Mouse (Mus musculus): ENCODE results near the gene Zfp985. TPM values are rescaled to one million over a fixed set of nuclear protein-coding genes. Genes with fewer than 3 reads are reported as not detected.
"Not testable (repeated sequence)": the region's sequence is repeated elsewhere in the genome, so short reads cannot be mapped to it uniquely, and the experiment has no call there.

Zfp985 gene
- total RNA-seq, 2 experiments from 2014 or later, result not detected

DNA sequence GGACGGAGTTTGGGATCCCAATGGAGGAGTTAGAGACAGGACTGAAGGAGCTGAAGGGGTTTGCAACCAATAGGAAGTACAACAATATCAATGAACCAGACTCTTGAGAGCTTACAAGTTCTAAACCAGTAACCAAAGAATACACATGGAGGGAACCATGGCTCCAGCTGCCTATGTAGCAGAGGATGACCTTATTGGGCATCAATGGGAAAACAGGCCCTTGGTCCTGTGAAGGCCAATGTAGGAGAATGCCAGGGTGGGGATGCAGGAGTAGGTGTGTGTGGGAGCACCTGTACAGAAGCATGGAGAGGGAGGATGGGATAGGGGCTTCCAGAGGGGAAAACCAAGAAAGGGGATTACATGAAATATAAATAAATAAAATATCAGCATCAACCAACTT is 48.8 kb downstream of the Zfp985 start:
- intact Hi-C loops (cut with DNase I), result no loop called here
- no peak for DNase-seq

DNA sequence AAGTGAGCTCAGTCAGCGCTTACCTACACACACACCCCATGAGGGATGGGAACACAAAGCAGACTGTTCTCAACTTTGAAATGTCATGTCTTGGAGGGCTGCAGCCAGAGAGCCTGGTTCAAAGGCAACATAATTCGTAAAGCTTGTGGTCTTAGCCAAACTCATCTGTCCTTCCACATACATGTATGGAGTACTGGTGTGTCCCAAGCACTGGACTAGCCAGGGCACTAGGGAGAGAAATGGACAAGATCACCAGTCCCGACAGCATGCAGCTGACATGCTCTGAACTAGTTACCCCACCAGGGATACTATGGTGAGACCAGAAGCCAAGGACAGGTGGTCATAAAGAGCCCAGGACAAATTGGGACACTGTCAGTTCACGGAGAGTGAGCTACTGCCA is 50.7 kb downstream of the Zfp985 start:
- DNase-seq, result no peak
- intact Hi-C loops (cut with DNase I), result no loop called here

DNA sequence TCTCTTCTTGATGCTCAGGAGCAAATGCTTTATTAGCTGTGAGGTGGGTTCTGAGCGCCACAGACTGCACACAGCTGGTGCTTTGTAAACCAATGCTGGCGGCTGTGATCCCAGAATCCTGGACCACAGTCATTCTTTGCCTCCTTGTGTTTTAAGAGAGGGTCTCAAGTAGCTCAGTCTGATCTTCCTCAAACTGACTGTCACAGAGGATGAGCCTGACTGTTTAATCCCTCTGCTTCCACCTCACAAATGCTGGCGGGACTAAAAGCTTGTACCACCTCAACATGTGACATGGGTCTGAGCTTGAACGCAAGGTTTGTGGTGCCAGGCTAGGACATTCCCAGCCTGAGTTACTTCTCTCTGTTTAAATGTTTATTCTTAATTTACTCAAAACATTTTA is 52.4 kb downstream of the Zfp985 start:
- intact Hi-C loops (cut with DNase I), result no loop called here
- DNase-seq, result no peak

DNA sequence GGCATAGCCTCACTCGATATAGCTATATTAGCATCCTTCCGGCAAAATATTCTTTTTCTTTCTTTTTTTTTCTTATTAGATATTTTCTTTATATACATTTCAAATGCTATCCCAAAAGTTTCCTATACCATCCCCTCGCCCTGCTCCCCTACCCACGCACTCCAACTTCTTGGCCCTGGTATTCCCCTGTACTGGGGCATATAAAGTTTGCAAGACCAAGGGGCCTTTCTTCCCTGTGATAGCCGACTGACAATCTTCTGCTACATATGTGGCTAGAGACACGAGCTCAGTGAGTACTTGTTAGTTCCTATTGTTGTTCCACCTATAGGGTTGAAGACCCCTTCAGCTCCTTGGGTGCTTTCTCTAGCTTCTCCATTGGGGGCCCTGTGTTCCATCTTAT is 53.4 kb downstream of the Zfp985 start:
- intact Hi-C loops (cut with DNase I); DNase-seq: not testable (repeated sequence)

DNA sequence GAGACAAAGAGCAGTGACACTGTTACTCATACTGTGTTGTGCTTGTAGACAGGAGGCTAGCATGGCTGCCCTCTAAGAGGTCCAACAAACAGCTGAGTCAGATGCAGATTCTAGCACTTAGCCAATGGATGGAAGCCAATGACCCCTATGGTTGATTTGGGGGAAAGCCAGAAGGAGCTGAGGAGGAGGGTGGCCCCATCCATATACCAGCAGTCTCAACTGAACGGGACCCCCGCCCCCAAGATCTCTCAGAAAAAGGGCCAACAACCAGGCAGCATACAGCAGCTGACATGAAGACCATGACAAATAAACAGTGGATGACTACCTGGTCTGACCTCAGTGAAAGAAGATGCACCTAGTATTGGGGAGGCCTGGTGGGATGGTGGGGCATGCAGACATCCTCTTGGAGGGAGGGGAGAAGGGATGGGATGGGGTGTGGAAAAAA is 80.8 kb downstream of the Zfp985 start:
- intact Hi-C loops (cut with DNase I); DNase-seq: not testable (repeated sequence)

Other genes with a start within 250 kb of the Zfp985 start
- under 1 TPM in 1 of 2 experiments, not detected in 1; 0.14 TPM for gene Zfp988, start 247.6 kb upstream of the Zfp985 start, total RNA-seq (2021)
- gene Zfp978, start 192.0 kb upstream of the Zfp985 start, total RNA-seq (2021), result not detected
- gene Zfp982, start 60.9 kb upstream of the Zfp985 start, total RNA-seq (2021), result 1 to 10 TPM; 5.6 to 6.8 TPM
- gene Gm16503, start 13.1 kb upstream of the Zfp985 start, total RNA-seq (2021), result 1 to 10 TPM; 1.1 to 1.4 TPM
- under 1 TPM; 0.68 to 0.99 TPM for gene Zfp979, start 89.2 kb downstream of the Zfp985 start, total RNA-seq (2021)
- gene Zfp534, start 149.3 kb downstream of the Zfp985 start, total RNA-seq (2021), result under 1 TPM; 0.18 to 0.30 TPM

Data from left cerebral cortex, postnatal 4 days (tissue).